Mouse (Mus musculus) B cell, adult 2 months (primary cell): ENCODE measurements around the gene Rassf8.

Experiments used
- DNase-seq, 2 experiments: peaks; one replicate each; pipeline ENCODE4 v3.0.0; 2022

Rassf8 gene

GRCm38 (mm10) chr6:145830117-145830516 is 83.6 kb downstream of the Rassf8 start:
- DNase-seq: peak; percentile 84 to 85

DNA sequence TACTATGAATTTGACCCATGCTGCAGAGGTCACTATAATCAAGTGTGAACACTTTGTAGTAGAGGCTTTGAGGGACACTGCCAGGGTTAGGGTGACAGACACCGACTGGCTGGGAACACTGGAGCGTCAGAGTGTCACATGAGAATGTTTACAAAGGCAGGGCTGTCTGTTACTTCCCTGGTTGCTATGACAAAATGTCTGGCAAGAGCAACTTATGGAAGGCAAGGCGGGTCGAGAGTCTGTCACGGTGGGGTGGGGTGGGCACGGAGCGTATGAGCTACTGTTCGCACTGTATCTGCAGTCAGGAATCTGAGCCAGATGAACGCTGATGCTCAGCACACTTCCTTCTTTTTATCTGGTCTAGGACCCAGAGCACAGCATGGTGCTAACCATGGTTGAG is 84.1 kb downstream of the Rassf8 start:
- peak in 1 of 2 experiments; percentile 19 for DNase-seq

DNA sequence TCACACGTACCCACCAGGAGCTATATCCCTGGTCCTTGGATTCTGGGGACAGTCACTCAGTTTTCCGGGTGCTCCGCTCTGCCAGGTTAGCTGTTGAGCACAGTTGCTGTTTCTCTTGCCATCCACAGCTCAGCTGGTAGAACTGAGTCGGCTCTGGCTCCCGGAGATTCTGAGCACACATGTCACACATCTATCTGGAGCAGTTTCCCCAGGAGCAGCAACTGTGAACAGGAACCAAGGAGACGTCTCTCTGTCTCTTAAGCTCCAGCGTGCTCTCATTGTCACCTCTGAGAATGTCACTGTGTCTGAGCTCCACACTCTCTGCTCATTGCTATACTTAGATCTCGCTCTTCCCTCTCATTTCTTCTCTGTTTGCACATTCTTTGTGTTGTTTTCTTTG is 86.4 kb downstream of the Rassf8 start:
- no peak for DNase-seq

GRCm38 (mm10) chr6:145835359-145835758 is 88.8 kb downstream of the Rassf8 start:
- peak; percentile 68 to 75 for DNase-seq

- DNase-seq: peak; percentile 73 to 77
Observed at GRCm38 (mm10) chr6:145845611-145846010, 99.1 kb downstream of the Rassf8 start.

DNA sequence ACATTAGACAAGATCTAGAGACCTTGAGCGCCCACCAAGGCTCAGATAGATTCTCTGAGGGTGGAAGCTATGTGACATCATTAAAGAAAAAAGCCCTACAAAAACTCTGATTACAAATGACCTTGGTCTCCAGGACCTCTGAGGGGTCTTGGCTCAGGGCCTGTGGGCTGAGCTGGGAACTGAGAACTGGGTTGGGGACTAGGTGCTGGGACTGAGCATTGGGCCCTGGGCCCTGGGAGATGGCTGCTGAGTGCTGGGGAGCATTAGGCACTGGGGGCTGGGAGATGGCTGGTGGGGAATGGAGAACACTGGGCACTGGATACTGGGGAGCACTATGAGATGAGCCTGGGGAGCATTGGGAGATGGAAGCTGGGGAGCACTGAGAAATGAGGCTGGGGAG is 99.5 kb downstream of the Rassf8 start:
- DNase-seq: peak in 1 of 2 experiments; percentile 23

- DNase-seq: no peak
Observed at GRCm38 (mm10) chr6:145846948-145847347, 100.4 kb downstream of the Rassf8 start.

- no peak for DNase-seq
Observed at GRCm38 (mm10) chr6:145847661-145848060, 101.1 kb downstream of the Rassf8 start.

GRCm38 (mm10) chr6:145850789-145851188 is 104.2 kb downstream of the Rassf8 start:
- no peak for DNase-seq

DNA sequence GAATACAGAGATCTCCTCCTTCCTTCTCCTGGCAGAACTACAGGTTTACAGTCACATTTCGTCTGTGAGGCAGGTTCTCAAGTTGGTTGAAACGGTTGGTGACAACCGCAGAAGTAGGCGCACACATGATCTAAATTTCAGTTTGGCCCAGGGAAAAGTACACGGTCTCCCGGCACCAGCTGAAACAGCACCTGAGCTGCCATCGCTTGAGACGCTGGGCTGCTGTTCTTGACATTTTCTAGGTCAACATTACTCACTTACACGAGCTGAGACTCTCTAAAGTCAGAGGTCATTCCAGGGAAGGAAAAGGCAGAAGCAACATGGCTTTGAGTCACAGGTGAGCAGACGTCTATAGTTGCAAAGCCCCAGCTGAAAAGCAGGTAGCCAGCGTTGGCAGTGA is 105.4 kb downstream of the Rassf8 start:
- no peak for DNase-seq

- DNase-seq: no peak
Observed at GRCm38 (mm10) chr6:145852708-145853107, 106.2 kb downstream of the Rassf8 start.

DNA sequence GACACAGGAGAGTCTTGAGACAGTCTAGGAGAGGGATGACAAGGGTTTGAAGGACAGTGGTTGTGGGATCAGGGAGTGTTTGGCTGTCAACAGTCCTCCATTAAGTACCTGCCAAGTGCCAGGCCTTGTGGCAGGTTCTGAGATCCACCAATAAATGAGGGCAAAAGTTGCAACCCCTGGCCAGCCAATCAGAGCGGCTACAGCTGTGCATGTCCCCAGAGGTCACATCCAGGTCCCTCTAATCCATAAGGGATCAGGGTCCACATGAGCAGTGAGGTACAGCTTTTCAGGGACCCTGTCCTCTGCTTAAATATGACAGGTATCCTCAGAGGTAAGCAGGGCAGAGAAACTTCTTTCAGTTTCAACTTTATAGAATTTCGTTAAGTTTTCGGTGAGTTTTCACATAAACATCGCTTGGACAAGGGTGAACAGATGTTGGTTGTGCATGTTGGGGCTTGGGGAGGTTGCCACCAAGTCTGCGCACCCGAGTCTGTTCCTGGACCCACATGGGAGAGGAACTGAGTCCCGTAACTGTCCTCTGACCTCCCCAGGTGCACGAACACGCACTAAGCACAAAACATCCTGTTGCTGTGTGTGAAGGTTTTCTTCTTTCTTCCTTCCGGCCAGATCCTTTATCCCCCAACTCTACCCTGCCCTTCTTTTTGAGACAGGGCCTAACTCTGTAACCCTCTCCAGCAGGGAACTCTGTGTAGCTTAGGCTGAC is 107.0 kb downstream of the Rassf8 start:
- peak in 1 of 2 experiments; percentile 26 for DNase-seq

DNA sequence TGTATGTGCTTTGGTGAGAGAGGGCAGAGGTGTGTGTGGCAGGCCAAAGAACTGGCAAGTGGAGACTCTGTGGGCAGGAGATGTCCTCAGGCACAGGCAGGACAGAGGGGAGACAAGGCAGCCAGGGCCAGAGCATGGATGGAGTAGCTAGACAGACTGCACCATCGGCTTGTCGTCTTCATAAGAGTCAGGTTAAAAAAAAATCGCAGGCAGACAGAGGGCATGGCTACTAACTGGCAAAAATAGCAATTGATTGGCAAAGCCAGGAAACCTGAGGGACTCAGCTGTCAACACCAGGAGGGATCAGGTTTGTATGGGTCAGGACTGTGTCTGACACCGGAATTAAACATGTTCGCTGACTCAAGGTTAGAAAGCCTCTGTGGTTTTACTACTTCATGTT is 108.2 kb downstream of the Rassf8 start:
- no peak for DNase-seq

- peak; percentile 98 for DNase-seq
Observed at GRCm38 (mm10) chr6:145855720-145856551, 109.4 kb downstream of the Rassf8 start.

DNA sequence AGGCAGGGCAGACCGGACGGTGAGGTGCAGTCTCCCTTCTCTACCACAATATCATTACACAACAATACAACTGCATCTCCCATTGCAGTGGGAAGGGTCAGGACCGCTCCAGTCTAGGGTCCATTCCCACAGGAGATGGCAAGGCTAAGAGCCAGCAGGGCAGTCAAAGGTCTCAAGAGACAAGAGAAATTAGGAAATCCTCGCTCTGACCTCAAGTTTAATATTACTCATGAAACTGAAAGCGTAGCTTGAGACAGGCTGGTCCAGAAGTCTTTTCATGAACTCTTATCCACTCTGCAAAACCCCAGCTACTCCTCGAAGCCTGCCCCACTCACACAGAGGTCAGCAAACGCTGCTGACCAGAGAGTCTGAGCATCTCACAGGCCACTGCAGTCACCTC is 110.9 kb downstream of the Rassf8 start:
- DNase-seq: no peak

DNA sequence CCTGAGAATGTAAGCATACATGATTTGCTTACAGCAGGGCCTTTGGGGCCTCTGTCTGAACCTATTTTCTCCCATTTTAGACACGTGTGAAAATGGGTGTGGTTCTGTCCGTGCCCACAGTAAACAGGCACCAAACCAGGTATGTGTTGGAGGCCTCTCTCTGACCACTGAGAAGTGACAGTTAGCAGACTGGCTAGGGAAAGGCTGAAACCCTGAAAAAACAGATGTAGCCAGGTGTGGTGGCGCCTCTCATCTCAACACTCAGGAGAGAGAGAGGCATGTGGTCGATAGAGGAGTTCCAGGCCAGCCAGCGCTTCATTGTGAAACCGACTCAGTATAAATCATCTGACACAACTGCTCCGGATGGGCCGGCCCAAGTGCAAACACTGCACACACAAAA is 111.9 kb downstream of the Rassf8 start:
- no peak for DNase-seq

GRCm38 (mm10) chr6:145860350-145860749 is 113.8 kb downstream of the Rassf8 start:
- peak; percentile 44 to 50 for DNase-seq

DNA sequence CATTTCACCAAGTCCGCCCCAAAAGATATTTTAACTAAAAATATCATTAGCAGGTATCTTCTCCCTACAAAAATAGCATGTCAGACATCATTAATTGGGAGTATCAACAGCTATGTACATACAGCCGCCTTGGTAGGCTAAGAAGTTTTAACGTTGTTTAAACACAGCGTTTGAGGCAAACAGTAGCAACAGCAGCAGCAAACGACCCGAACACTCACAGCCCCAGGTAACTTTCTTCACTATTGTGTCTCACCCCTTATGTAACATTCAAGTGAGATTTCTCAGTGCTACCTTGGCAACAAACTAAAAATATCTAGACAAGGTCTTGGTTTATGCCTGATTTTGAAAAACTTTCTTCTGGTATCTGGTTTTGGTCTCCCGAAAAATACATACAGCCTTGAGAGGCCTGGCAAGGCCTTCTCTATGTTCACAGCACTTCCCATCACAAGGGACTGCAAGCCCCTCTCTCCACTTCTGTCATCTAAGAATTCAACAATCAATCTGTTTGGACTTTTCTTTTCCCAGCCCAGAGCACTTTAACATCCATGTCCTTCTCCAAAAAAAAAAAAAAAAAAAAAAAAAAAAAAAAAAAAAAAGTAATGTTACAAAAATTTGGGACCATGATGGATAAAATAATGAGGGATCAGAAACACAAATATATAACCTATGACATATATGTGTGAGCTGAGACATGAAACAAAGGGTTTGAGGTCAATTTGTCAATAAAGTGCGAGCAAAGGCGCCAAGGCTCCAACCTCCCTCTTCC is 115.1 kb downstream of the Rassf8 start:
- no peak for DNase-seq

DNA sequence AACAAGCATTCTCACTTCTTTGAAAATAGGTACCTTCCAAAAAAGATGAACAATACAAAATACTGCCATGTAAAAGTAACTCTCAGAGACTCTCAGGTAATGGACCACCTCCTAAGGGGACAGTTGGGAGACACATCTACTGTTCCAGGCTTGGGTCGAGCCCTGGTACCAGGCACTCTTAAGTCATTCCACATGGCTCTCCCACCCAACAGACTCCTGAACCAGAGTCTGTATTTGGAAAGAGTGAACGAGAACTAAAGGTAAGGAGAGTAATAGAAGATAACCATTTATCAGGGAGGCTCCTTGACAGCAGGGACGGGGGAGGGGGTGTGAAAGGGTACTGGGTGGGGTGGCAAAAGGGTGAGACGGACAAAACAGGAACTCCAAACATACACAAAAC is 115.8 kb downstream of the Rassf8 start:
- no peak for DNase-seq

- DNase-seq: no peak
Observed at GRCm38 (mm10) chr6:145862739-145863064, 116.2 kb downstream of the Rassf8 start.

DNA sequence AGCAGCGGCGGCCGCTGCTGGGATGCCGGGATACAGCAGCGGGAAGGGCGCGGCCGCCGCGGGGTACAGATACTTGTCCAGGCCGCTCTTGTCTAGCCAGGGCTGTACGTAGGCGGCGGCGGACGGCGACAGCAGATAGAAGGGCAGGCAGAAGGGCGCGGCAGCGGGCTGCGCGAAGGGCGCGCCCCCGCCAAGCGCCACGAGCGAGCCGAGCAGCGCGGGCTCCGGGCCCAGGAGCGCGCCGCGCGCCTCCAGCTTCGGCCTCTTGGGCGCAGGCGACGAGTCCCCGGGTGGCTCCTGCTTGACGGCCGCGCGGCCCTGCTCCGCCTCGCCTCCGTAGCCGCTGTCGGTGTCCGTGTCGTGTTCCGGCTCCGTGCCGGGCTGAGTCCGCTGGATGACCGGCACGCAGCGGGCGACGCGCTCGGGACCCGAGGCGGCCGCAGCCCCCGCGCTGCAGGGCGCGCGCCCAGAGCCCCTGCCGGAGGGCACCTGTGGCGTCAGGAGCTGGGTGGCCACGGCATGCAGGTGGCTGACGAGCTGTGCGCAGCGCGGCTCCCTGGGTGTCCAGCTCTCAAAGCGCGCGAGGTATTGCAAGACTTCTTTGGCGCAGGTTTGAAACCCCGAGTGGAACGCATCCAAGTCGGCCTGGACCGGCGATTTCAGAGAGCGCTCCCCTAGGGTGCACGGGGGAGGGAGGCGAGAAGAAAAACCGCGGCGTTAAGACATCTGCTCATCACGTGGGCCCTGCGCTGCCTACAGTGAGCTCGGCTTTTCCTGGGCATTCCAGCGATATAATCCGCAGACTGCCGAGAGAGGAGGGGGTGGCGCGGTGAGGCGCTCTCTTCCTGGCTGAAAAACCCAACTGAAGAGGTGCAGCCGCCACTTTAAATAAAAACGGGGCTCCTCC is 116.8 kb downstream of the Rassf8 start:
- peak; percentile 59 to 67 for DNase-seq

- peak in 1 of 2 experiments; percentile 37 for DNase-seq
Observed at GRCm38 (mm10) chr6:145864171-145864570, 117.6 kb downstream of the Rassf8 start.
